Mouse (Mus musculus): Measurements from ENCODE around the gene Gcgr. TPM values are rescaled to one million over a fixed set of nuclear protein-coding genes. Genes with fewer than 3 reads are reported as not detected.

The Gcgr gene
- total RNA-seq (2021) = under 1 TPM; 0.93 to 0.94 TPM
- long read RNA-seq, experiment 1, partial matches to known transcripts = 0 of 1 reads
- long read RNA-seq, experiment 1, other reads (novel, unspliced or antisense) = 1 of 1 reads
- long read RNA-seq, experiment 2, partial matches to known transcripts = 0 of 2 reads
- long read RNA-seq, experiment 2, other reads (novel, unspliced or antisense) = 1 of 2 reads

GRCm38 (mm10) chr11:120530085-120530964 is at the start of gene Gcgr:
Gene Gcgr (plus strand): TSS chr11:120530699.
- no peak for DNase-seq

GRCm38 (mm10) chr11:120483448-120483934 is 47.0 kb upstream of the Gcgr start:
- no peak for DNase-seq

- peak; percentile 94 to 95 for DNase-seq
Observed at GRCm38 (mm10) chr11:120484265-120484981, 46.1 kb upstream of the Gcgr start, which contains the start of gene Mrpl12. Gene Mrpl12 (plus strand): TSS chr11:120484613.

GRCm38 (mm10) chr11:120485251-120485650 is 45.2 kb upstream of the Gcgr start:
- no peak for DNase-seq

- DNase-seq = no peak
Observed at GRCm38 (mm10) chr11:120488516-120488915, 42.0 kb upstream of the Gcgr start.

DNA sequence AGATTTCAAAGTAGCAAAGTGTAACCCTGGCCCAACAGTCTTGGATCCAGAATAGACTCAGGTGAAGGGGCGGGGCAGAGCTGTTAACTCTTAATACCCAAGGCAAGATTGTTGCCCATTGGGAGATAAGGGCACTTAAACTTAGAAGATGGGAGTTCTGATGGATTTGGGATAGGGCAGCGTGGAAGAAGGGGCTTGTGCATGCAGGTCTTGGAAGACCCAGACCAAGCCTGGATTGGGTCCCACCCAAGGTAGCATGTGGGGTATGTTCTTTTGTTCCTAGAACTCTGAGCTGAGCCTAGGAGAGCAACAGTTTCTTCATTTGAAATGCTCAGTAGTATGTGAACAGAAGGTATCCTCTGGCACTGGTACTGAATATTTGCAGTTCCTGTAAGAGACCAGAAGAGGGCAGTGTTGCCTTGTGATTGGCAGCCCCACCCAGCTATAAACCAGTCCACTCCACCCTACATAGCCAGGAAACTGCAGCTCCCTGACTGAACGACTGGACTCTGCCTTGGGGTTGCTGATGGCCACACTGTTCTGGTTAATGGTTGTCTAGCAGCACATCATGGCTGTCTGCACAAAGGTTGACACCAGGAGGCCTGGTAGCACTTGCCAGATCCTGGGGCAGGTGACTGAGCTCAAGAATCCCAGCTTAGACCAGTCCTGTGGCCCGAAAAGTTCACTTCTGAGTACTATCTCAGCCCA is 41.3 kb upstream of the Gcgr start:
- peak; percentile 80 to 82 for DNase-seq

- DNase-seq = no peak
Observed at GRCm38 (mm10) chr11:120490291-120491046, 40.0 kb upstream of the Gcgr start.

DNA sequence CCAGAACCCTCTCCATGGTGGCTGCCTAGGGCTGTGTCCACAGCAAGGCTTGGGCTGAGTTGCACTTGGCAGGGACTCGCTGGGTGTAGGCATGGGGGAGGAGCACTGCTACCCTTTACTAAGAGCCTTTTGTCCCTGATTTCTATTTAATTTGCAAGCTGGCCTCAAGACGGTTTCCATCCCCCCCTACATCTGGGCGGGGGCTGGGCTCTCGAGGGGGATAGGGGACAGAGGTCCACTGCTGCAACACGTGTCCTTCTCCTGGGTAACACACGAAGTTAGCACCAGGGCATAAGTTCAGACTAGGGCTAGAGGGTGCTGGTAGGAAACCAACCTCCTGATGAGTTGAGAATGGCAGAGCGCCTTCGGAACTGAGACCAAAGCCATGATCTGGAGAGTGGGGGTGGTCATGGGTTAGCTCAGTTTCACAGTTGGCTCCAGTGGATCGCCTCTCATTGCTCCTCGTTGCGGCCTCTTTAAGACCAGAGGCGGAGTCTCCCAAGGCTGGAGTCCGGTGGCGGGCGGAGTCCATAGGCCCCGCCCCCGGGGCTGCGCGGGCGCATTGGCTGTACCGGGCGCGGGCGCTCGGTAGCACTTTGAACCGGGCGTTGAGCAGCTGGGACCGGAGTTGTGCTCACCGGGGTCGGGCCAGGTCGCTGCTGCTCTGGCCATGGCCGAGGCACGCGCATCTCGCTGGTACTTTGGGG is 39.0 kb upstream of the Gcgr start, which contains the start of gene Slc25a10:
Gene Slc25a10, plus strand, starts transcription at position 524 of the 707 bp plus-strand sequence.
- DNase-seq = peak; percentile 92 to 93

DNA sequence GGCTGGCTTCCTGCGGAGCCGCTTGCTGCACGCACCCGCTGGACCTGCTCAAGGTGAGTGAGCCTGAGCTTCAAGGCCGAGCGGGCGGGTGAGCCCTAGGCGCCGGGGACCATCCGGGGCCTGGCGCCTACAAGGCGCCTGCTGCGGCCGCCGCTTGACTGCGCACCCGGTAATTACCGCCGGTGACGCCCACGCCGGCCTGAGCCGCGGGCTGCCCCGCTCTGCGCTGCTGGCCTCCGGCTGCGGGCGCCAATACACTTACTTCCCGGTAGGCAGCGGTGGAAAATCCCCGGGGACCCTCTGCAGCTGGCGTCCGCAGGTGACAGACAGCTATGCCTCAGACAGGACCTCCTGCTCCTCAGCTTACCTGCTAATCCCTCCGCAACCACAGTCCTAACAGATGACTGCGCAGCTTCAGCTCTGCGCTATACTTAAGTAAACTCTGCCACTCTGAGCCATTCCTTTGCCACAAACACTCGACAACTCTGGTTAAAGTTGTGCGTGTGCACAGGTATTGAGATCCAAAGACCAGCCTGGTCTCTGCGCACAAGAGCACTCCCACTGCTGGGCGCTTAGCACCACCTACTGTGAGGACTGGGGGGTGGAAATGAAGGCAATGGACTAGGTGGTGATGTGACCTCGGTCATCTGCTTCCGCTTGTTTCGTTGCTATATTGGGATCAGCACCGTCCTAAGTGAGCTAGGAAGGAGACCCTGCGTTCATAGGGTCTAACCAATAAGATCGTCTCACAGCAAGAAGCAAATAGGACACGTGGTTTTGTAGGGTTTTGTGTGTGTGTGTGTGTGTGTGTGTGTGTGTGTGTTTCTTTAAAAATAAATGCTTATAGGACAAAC is 38.2 kb upstream of the Gcgr start:
- peak; percentile 55 to 57 for DNase-seq

GRCm38 (mm10) chr11:120492878-120493203 is 37.7 kb upstream of the Gcgr start:
- DNase-seq = no peak

DNA sequence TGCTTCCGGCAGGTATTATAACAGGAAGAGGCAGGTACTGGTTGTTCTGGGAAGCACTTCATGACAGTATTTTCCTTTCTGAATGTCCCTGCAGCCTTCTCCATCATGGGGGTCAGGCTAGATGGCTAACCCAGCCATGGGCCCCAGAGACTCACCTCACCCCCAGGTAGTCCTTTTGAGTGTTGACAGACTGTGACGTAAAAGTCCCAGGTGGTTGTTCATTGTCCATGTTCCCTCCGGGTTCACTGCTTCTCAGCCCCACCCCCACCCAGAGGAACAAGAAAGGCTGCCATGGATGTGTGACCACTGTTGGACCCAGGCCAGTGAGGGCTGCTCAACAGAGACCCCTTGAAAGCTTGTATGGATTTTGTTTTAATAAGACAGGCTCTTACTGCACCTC is 37.1 kb upstream of the Gcgr start:
- no peak for DNase-seq

- DNase-seq = no peak
Observed at GRCm38 (mm10) chr11:120493911-120494310, 36.6 kb upstream of the Gcgr start.

GRCm38 (mm10) chr11:120497436-120497835 is 33.1 kb upstream of the Gcgr start:
- DNase-seq = no peak

GRCm38 (mm10) chr11:120498226-120498625 is 32.3 kb upstream of the Gcgr start:
- DNase-seq = no peak

DNA sequence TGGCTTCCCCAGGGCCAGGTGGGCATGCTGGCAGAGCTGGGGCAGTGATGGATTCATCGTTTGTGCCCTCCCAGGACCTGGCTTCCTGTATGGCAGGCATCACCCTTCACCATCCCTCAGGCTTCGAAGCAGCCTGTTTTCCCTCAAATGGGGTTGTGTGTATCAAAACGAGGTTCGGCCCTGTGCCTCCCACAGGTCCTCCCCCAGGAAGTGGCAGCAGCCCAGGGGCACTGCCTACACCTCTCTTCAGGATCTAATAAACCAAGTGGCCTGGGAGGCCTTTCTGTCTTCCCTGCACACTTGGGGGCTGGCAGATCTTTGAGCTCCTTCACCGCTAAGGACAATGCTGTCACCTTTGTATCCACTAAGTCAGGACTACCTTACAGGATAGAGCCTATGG is 31.6 kb upstream of the Gcgr start:
- no peak for DNase-seq

- no peak for DNase-seq
Observed at GRCm38 (mm10) chr11:120499894-120500293, 30.6 kb upstream of the Gcgr start.

GRCm38 (mm10) chr11:120500357-120500756 is 30.1 kb upstream of the Gcgr start:
- no peak for DNase-seq

DNA sequence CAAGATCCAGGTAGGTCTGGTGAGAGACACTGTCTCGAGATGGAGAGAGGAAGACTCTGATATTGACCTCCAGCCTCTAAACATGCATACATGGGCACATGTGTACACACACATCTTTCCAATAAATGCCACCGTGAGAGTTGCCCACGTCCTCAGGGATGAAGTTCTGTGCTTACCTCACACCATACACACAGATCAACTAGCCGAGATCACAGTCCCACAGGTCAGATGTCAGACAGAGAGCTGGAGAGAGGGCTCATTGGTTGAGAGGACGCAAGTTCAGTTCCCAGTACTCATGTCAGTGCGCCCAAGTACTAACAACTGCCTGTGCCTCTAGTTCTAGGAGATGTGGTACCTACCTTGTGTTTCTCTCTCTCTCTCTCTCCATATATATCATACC is 29.5 kb upstream of the Gcgr start:
- DNase-seq = no peak

DNA sequence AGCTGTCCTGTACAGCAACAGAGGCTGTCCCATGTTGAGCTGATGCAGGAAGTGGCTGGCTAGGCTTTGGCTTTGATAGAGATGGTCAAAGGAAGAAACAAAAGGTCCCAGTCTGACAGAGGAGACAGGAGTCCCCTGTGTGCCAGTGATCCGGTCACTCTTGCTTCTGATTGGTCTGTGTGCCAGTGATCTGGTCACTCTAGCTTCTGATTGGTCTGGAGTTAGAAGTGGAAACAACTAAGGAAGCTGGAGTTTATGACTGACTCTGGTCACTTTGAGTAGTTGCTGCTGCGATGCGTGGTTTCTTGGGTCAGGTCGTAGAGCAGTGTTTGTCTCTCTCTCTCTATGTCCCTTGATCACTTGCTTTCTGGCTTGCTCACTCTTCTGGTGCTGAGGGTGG is 28.8 kb upstream of the Gcgr start:
- no peak for DNase-seq

DNA sequence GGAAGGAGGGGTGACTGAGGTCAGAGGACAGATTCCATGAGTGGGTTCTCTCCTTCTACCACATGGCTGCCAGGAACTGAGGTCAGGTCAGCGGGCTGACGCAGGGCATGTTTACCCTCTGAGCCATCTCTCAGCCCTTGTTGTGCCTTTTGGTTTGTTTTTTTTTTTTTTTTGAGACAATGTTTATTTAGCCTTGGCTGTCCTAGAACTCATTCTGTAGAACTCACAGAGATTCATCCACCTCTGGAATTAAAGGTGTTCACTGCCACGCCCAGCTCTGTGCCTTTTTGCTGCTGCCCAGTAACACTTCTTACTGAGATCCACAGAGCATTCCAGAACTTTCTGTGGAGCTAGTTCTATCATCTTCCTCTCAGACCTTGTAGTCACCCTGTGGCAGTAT is 24.8 kb upstream of the Gcgr start:
- DNase-seq = no peak
